Mouse (Mus musculus) heart, embryonic 14.5 days (tissue): Measurements from ENCODE around the gene Lmbr1l. TPM values are rescaled to one million over a fixed set of nuclear protein-coding genes. Genes with fewer than 3 reads are reported as not detected.

Experiments
- ATAC-seq: fragments of 200-750 bp; cut with Nextera tagmentation; 2 replicates; pipeline ENCODE4 v1.8.0; 2017; ENCODE audit warnings: low read depth, moderate TSS enrichment; ENCODE audit not compliant: insufficient number of reproducible peaks, insufficient read depth, low FRiP score
- H3K27ac ChIP-seq, 2 experiments: fragments of 200-500 bp in 1 of 2; fragments of 300-500 bp in 1 of 2; sonication (generic) in 1 of 2; replicated peaks in 1 of 2; 2 replicates each; pipeline ENCODE4 v1.5.1; 2012 to 2014; ENCODE audit warnings: low read depth in 2 of 2, low read length in 2 of 2, control low read depth in 1 of 2, mild to moderate bottlenecking in 1 of 2, mixed read lengths in 1 of 2; ENCODE audit not compliant: control insufficient read depth in 1 of 2, insufficient read depth in 1 of 2
- H3K27me3 ChIP-seq: fragments of 300-500 bp; sonication (generic); 2 replicates; pipeline ENCODE4 v1.6.1; 2014; ENCODE audit warnings: mild to moderate bottlenecking, low read length, control low read depth; ENCODE audit not compliant: control insufficient read depth, insufficient read depth
- H3K36me3 ChIP-seq: fragments of 300-500 bp; sonication (generic); 2 replicates; pipeline ENCODE4 v1.6.1; 2014; ENCODE audit warnings: mild to moderate bottlenecking, control low read depth, low read length, mixed read lengths; ENCODE audit not compliant: control insufficient read depth, insufficient read depth
- H3K4me1 ChIP-seq, 2 experiments: fragments of 200-500 bp in 1 of 2; fragments of 300-500 bp in 1 of 2; sonication (generic) in 1 of 2; 2 replicates each; pipeline ENCODE4 v1.6.1; 2012 to 2014; ENCODE audit warnings: low read length in 2 of 2, control low read depth in 1 of 2, mixed read lengths in 1 of 2; ENCODE audit not compliant: control insufficient read depth in 2 of 2, insufficient read depth in 2 of 2
- H3K4me2 ChIP-seq: fragments of 300-500 bp; sonication (generic); 2 replicates; pipeline ENCODE4 v1.6.1; 2014; ENCODE audit warnings: mild to moderate bottlenecking, low read length
- H3K4me3 ChIP-seq, 2 experiments: fragments of 200-500 bp in 1 of 2; fragments of 300-500 bp in 1 of 2; sonication (generic) in 1 of 2; 2 replicates each; pipeline ENCODE4 v1.5.1; 2012 to 2014; ENCODE audit warnings: low read length in 2 of 2, mild to moderate bottlenecking in 2 of 2, control low read depth in 1 of 2, low read depth in 1 of 2, moderate library complexity in 1 of 2; ENCODE audit not compliant: control insufficient read depth in 1 of 2, insufficient read depth in 1 of 2
- H3K9ac ChIP-seq: fragments of 300-500 bp; sonication (generic); 2 replicates; pipeline ENCODE4 v1.6.1; 2014; ENCODE audit warnings: mild to moderate bottlenecking, low read length
- H3K9me3 ChIP-seq: fragments of 300-500 bp; sonication (generic); 2 replicates; pipeline ENCODE4 v1.6.1; 2016; ENCODE audit warnings: low read length, control low read depth; ENCODE audit not compliant: control insufficient read depth
- WGBS: fragments of 180-500 bp; shearing (Covaris S2); extraction: QIAGEN DNeasy Blood & Tissue Kit; methylation state at CpG from one replicate; pipeline ENCODE4 v1.1.7; 2014; 5-methylcytosine and 5-hydroxymethylcytosine counted together
- polyA plus RNA-seq: library from polyadenylated mRNA; unstranded; fragments of >200 nt; fragmentation: Nextera tagmentation; extraction: Ambion mirVana; gene quantifications from 2 replicates; pipeline ENCODE4 v1.2.1, GENCODE M21; 2014

Lmbr1l gene
- polyA plus RNA-seq, result 3.5 and 5.7 TPM in 2 replicates

- Histone ChIP-seq H3K27ac (peak within 1 kb of the TSS; percentile 89 to 97), H3K36me3 (peaks cover 21% of the 10 kb centered on the region), H3K9ac (peak within 1 kb of the TSS; percentile 89), H3K4me2 (peak within 1 kb of the TSS; percentile 94), H3K27me3 (no peaks in the 10 kb centered on the region), H3K4me3 (peak within 1 kb of the TSS; percentile 71 to 92), H3K9me3 (no peaks in the 10 kb centered on the region), H3K4me1 (peaks cover 0 to 20% of the 10 kb centered on the region in 2 experiments)
- ATAC-seq, result peak; percentile 99
- under 1% methylated on average over 79 of the region's 82 CpGs for WGBS
These were observed at the start of gene Lmbr1l for GRCm38 (mm10) chr15:98917538-98918498. Lmbr1l (minus strand) TSS chr15:98918231.

- H3K36me3 ChIP-seq, result no peaks in the 10 kb centered on the region
- ATAC-seq, result no peak
- WGBS, result 45% methylated on average over 3 of the region's 3 CpGs
These were observed 41.5 kb upstream of the Lmbr1l start for GRCm38 (mm10) chr15:98959531-98959930.

GRCm38 (mm10) chr15:98958901-98959420 is 40.9 kb upstream of the Lmbr1l start:
- 90% methylated on average over 4 of the region's 4 CpGs for WGBS
- Histone ChIP-seq H3K27me3 (no peaks in the 10 kb centered on the region), H3K36me3 (no peaks in the 10 kb centered on the region), H3K27ac (no peak overlapping the region), H3K4me2 (no peak overlapping the region), H3K9me3 (no peaks in the 10 kb centered on the region), H3K4me3 (no peak overlapping the region), H3K9ac (no peak overlapping the region), H3K4me1 (peaks cover 3 to 6% of the 10 kb centered on the region in 2 experiments; a peak in 2 of 4 replicates)
- ATAC-seq, result no peak

More at GRCm38 (mm10) chr15:98959531-98959930, 41.5 kb upstream of the Lmbr1l start:
- no peaks in the 10 kb centered on the region for H3K27me3 ChIP-seq
- H3K9me3 ChIP-seq, result no peaks in the 10 kb centered on the region
- peaks cover 2 to 5% of the 10 kb centered on the region in 2 experiments; a peak in 2 of 4 replicates for H3K4me1 ChIP-seq
- H3K4me3 ChIP-seq, result no peak overlapping the region
- no peak overlapping the region for H3K4me2 ChIP-seq
- H3K9ac ChIP-seq, result no peak overlapping the region
- H3K27ac ChIP-seq, result no peak overlapping the region

GRCm38 (mm10) chr15:98957475-98957874 is 39.4 kb upstream of the Lmbr1l start:
- Histone ChIP-seq H3K27ac (no peak overlapping the region), H3K36me3 (no peaks in the 10 kb centered on the region), H3K4me1 (peaks cover 4 to 7% of the 10 kb centered on the region in 2 experiments; a peak in 2 of 4 replicates), H3K27me3 (no peaks in the 10 kb centered on the region), H3K4me2 (no peak overlapping the region), H3K9ac (no peak overlapping the region), H3K9me3 (no peaks in the 10 kb centered on the region), H3K4me3 (no peak overlapping the region)
- WGBS, result 80% methylated on average over 5 of the region's 5 CpGs
- ATAC-seq, result no peak

GRCm38 (mm10) chr15:98956000-98956399 is 38.0 kb upstream of the Lmbr1l start:
- H3K27me3 ChIP-seq, result no peaks in the 10 kb centered on the region
- H3K4me1 ChIP-seq, result peaks cover 4 to 14% of the 10 kb centered on the region in 2 experiments; a peak in 2 of 4 replicates
- H3K4me2 ChIP-seq, result no peak overlapping the region
- WGBS, result 94% methylated on average over 4 of the region's 4 CpGs
- H3K9me3 ChIP-seq, result no peaks in the 10 kb centered on the region
- no peak overlapping the region for H3K9ac ChIP-seq
- H3K36me3 ChIP-seq, result peaks cover 1% of the 10 kb centered on the region
- no peak for ATAC-seq
- H3K4me3 ChIP-seq, result no peak overlapping the region
- no peak overlapping the region for H3K27ac ChIP-seq

- 87% methylated on average over 4 of the region's 4 CpGs for WGBS
- Histone ChIP-seq H3K4me3 (no peak overlapping the region), H3K4me1 (peaks cover 4 to 14% of the 10 kb centered on the region in 2 experiments; a peak in 2 of 4 replicates), H3K4me2 (no peak overlapping the region; the same call in 1 of the 2 replicates), H3K9ac (no peak overlapping the region), H3K27me3 (no peaks in the 10 kb centered on the region), H3K9me3 (no peaks in the 10 kb centered on the region), H3K27ac (no peak overlapping the region), H3K36me3 (peaks cover 4% of the 10 kb centered on the region)
- no peak for ATAC-seq
These were observed 37.3 kb upstream of the Lmbr1l start for GRCm38 (mm10) chr15:98955324-98955723.

- H3K27me3 ChIP-seq, result no peaks in the 10 kb centered on the region
- H3K4me2 ChIP-seq, result peak overlapping the region; percentile 67
- peak overlapping the region; percentile 55 for H3K9ac ChIP-seq
- peak overlapping the region; percentile 21 to 96; a peak in 3 of 4 replicates for H3K27ac ChIP-seq
- peaks cover 6% of the 10 kb centered on the region for H3K36me3 ChIP-seq
- no peaks in the 10 kb centered on the region for H3K9me3 ChIP-seq
- H3K4me3 ChIP-seq, result no peak overlapping the region
- H3K4me1 ChIP-seq, result peaks cover 4 to 14% of the 10 kb centered on the region in 2 experiments; a peak in 2 of 4 replicates
- WGBS, result 44% methylated on average over 14 of the region's 14 CpGs
- ATAC-seq, result no peak
These were observed 36.6 kb upstream of the Lmbr1l start for GRCm38 (mm10) chr15:98954425-98955253.
